Mouse (Mus musculus) embryonic facial prominence, embryonic 11.5 days (tissue): ENCODE data around the gene Slc23a4. TPM values are rescaled to one million over a fixed set of nuclear protein-coding genes. Genes with fewer than 3 reads are reported as not detected.

ENCODE experiments used
- ATAC-seq: fragments of 200-750 bp; cut with Nextera tagmentation; replicated peaks from 2 replicates; pipeline ENCODE4 v1.8.0; 2017; ENCODE audit warnings: low read depth; ENCODE audit not compliant: insufficient number of reproducible peaks, low FRiP score, low TSS enrichment
- DNase-seq: peaks from one replicate; pipeline ENCODE4 v3.0.0-alpha.2; 2015; ENCODE audit warnings: low spot score
- H3K27ac ChIP-seq: fragments of 300-500 bp; sonication (generic); replicated peaks from 2 replicates; pipeline ENCODE4 v1.5.1; 2014; ENCODE audit warnings: mild to moderate bottlenecking, low read depth, low read length, control low read depth
- H3K27me3 ChIP-seq: fragments of 300-500 bp; sonication (generic); 2 replicates; pipeline ENCODE4 v1.6.1; 2014; ENCODE audit warnings: mild to moderate bottlenecking, low read length, moderate library complexity, mixed read lengths; ENCODE audit not compliant: control insufficient read depth, insufficient read depth
- H3K36me3 ChIP-seq: fragments of 300-500 bp; sonication (generic); replicated peaks from 2 replicates; pipeline ENCODE4 v1.6.1; 2014; ENCODE audit warnings: low read depth, mild to moderate bottlenecking, low read length, moderate library complexity, mixed read lengths; ENCODE audit not compliant: control insufficient read depth, insufficient read depth
- H3K4me1 ChIP-seq: fragments of 300-500 bp; sonication (generic); 2 replicates; pipeline ENCODE4 v1.6.1; 2014; ENCODE audit warnings: low read length, mixed read lengths; ENCODE audit not compliant: control insufficient read depth, insufficient read depth
- H3K4me2 ChIP-seq: fragments of 300-500 bp; sonication (generic); 2 replicates; pipeline ENCODE4 v1.6.1; 2014; ENCODE audit warnings: low read depth, mild to moderate bottlenecking, control low read depth, low read length, moderate library complexity
- H3K4me3 ChIP-seq: fragments of 300-500 bp; sonication (generic); 2 replicates; pipeline ENCODE4 v1.5.1; 2014; ENCODE audit warnings: low read depth, low read length, control low read depth
- H3K9ac ChIP-seq: fragments of 300-500 bp; sonication (generic); replicated peaks from 2 replicates; pipeline ENCODE4 v1.6.1; 2014; ENCODE audit warnings: mild to moderate bottlenecking, control low read depth, low read length
- H3K9me3 ChIP-seq: fragments of 300-500 bp; sonication (generic); replicated peaks from 2 replicates; pipeline ENCODE4 v1.6.1; 2016; ENCODE audit warnings: mild to moderate bottlenecking, low read length, inconsistent platforms, mixed read lengths; ENCODE audit not compliant: control insufficient read depth
- WGBS: fragments of 180-500 bp; shearing (Covaris S2); extraction: QIAGEN DNeasy Blood & Tissue Kit; methylation state at CpG from one replicate; pipeline ENCODE4 v1.1.7; 2014; 5-methylcytosine and 5-hydroxymethylcytosine counted together
- polyA plus RNA-seq: library from polyadenylated mRNA; unstranded; fragments of >200 nt; fragmentation: Nextera tagmentation; extraction: Ambion mirVana; gene quantifications from 2 replicates; pipeline ENCODE4 v1.2.1, GENCODE M21; 2014

Gene Slc23a4
- polyA plus RNA-seq, 1 experiment from 2014 or later, result not detected

DNA sequence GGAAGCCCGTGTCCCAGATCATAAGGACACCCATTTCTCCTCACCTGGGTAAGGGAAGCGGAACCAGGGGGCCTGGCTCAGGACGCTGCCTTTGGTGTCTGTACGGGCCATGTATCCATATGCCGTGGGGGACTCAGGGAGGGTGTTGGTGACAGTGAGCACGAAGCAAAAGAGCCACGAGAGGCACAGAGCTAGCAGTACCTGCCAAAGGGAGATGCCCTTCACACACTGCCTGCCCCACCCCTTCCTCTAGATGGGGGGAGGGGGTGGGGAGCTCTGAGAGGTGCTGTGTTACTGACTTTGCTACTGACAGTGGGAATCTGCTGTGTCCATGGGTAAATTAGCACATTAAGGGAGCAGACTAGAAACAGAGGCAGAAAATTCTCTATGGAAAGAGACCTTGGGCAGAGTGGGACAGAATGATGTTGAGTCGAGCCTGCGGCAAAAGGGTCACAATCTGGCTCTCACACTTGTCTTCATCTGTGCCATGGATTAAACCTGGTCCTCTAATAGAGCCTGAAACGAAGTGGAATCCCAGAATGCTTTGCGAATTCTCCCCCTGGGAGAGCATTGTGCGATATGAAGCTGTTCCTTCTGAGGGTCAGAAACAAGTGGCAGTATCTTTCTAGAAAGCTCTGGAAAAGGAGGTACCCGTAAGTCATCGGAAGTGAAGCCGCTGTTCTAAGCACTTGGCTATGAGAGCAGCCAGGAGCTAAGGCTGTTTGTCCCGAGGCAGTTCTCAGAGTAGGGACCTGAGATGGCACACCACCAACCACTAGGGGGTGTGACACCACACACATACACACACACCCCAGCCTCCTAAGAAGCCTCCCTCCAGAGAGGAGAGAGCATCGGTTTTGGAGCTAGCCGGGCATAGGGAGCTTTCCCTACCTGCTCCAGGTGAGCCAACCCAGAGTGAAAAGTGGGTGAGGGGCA is 33.0 kb downstream of the Slc23a4 start:
- Histone ChIP-seq H3K4me2 (no peak overlapping the region; the same call in 1 of the 2 replicates), H3K9ac (no peak overlapping the region), H3K4me3 (no peak overlapping the region), H3K27ac (no peak overlapping the region), H3K9me3 (no peaks in the 10 kb centered on the region), H3K4me1 (0 out of 2 replicates have a peak, but pooled peaks cover 2% of the 10 kb centered on the region), H3K27me3 (no peaks in the 10 kb centered on the region), H3K36me3 (no peaks in the 10 kb centered on the region)
- DNase-seq, result peak; percentile 65
- WGBS, result 54% methylated on average over 18 of the region's 18 CpGs
- no peak; the same call in 1 of the 2 replicates for ATAC-seq

- WGBS, result 67% methylated on average over 7 of the region's 7 CpGs
- Histone ChIP-seq H3K9ac (no peak overlapping the region), H3K4me1 (0 out of 2 replicates have a peak, but pooled peaks cover 2% of the 10 kb centered on the region), H3K36me3 (no peaks in the 10 kb centered on the region), H3K4me2 (no peak overlapping the region), H3K27ac (no peak overlapping the region), H3K9me3 (no peaks in the 10 kb centered on the region), H3K27me3 (no peaks in the 10 kb centered on the region), H3K4me3 (no peak overlapping the region)
- DNase-seq, result no peak
- no peak for ATAC-seq
Observed at GRCm38 (mm10) chr6:34951956-34952667, 36.1 kb downstream of the Slc23a4 start.

DNA sequence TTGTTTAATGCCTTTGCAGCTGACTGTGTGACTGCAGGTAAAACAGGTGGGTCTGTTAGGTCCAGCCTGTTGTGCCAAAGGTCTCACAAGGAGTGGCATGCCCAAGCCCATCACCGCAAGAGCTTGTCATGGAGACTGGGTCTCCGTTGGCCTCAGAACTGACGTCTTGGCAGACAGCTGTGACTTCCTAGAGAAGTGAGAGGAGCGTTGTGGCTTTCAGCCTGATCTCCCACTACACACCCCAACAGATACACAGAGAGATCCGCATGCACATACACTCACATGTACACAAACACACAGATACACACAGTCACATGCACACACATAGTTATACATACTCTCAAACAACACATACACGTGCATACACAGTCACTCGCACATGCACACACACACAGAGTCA is 36.7 kb downstream of the Slc23a4 start:
- WGBS, result 91% methylated on average over 7 of the region's 7 CpGs
- ATAC-seq, result no peak
- DNase-seq, result no peak
- Histone ChIP-seq H3K4me2 (no peak overlapping the region), H3K4me3 (no peak overlapping the region), H3K36me3 (no peaks in the 10 kb centered on the region), H3K9ac (no peak overlapping the region), H3K4me1 (0 out of 2 replicates have a peak, but pooled peaks cover 2% of the 10 kb centered on the region), H3K9me3 (no peaks in the 10 kb centered on the region), H3K27ac (no peak overlapping the region), H3K27me3 (no peaks in the 10 kb centered on the region)

DNA sequence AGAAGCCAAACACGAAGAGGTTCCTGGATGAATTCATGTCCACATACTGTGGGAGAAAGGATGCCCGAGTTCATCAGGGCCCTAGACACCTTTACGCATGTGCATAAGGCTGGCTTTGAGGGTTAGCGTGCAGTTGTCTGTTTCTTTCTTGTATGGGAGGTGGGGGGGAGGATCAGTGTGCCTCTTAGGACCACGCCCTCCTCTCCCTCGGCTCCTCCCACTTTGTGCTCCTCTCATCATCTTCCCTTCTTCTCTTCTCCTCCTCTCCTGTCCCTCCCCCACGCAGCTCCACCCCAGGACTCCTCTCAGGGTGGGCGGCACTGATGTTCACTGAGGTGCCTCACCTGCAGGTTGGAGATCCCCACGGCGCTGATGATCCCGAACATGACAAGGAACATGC is 39.7 kb downstream of the Slc23a4 start:
- 22% methylated on average over 11 of the region's 11 CpGs for WGBS
- Histone ChIP-seq H3K36me3 (no peaks in the 10 kb centered on the region), H3K9ac (0 out of 2 replicates have a peak overlapping the region, but pooled peaks have one; percentile 13), H3K27ac (no peak overlapping the region), H3K4me3 (peak overlapping the region; percentile 18; the same call in 1 of the 2 replicates), H3K27me3 (no peaks in the 10 kb centered on the region), H3K4me2 (peak overlapping the region; percentile 30), H3K9me3 (no peaks in the 10 kb centered on the region), H3K4me1 (no peaks in the 10 kb centered on the region; the same call in 1 of the 2 replicates)
- no peak for ATAC-seq
- DNase-seq, result no peak

DNA sequence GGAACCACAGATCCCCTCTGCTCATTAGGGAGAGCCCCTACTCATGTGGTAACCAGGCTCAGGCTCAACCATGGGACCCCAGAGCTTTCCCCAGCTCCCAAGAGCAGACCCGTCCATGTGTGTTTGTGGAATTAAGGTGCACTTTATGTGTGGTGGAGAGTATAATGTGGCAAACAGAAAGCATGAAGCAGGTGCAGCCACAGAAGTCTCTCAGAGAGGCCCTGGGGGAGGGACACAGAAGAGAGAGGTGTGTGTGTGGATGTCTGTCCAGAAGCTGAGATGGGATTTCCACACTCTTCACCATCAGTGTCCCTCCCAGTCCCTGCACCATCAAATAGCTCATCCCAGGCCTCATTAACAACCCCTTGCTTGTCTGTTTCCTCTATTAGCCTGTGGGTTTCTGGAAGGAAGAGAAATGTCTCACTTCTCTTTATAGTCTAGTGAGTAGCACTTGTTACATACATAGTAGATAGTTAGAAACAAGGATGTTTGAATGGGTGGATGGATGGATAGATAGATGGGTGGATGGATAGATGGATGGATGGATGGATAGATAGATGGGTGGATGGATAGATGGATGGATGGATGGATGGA is 41.6 kb downstream of the Slc23a4 start:
- H3K4me1 ChIP-seq, result no peaks in the 10 kb centered on the region; the same call in 1 of the 2 replicates
- no peak overlapping the region for H3K27ac ChIP-seq
- H3K27me3 ChIP-seq, result no peaks in the 10 kb centered on the region
- ATAC-seq (no peak), DNase-seq (no peak)
- no peak overlapping the region for H3K4me3 ChIP-seq
- WGBS, result 79% methylated on average over 1 of the region's 1 CpGs
- no peak overlapping the region for H3K4me2 ChIP-seq
- H3K9ac ChIP-seq, result no peak overlapping the region
- H3K9me3 ChIP-seq, result no peaks in the 10 kb centered on the region
- H3K36me3 ChIP-seq, result no peaks in the 10 kb centered on the region

- no peaks in the 10 kb centered on the region; the same call in 1 of the 2 replicates for H3K4me1 ChIP-seq
- DNase-seq, result no peak
- H3K4me3 ChIP-seq, result no peak overlapping the region
- no peak for ATAC-seq
- H3K9me3 ChIP-seq, result no peaks in the 10 kb centered on the region
- 81% methylated on average over 5 of the region's 5 CpGs for WGBS
- H3K27ac ChIP-seq, result no peak overlapping the region
- no peaks in the 10 kb centered on the region for H3K27me3 ChIP-seq
- H3K4me2 ChIP-seq, result no peak overlapping the region
- H3K9ac ChIP-seq, result no peak overlapping the region
- no peaks in the 10 kb centered on the region for H3K36me3 ChIP-seq
Observed at GRCm38 (mm10) chr6:34943499-34943898, 44.7 kb downstream of the Slc23a4 start.

DNA sequence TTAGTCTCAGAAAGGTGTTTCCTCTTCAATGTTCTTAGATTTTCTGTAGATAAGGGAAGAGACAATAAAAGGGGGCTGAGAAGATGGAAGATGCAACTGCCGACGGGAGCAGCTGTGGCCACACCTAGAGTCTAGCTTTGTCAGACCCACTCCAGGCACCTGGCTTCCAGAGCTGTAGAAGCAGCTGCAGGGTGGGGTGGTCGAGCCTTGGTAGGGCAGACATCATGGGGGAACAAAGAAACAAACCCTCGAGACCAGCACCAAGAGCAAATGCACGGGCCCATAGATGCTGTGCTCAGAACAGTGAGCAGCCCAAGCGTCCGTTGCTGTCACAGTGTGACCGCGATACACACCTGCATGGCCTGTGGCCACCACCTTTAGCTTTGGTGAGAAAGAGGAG is 45.8 kb downstream of the Slc23a4 start:
- Histone ChIP-seq H3K9me3 (no peaks in the 10 kb centered on the region), H3K4me3 (no peak overlapping the region), H3K27ac (no peak overlapping the region), H3K27me3 (no peaks in the 10 kb centered on the region), H3K36me3 (no peaks in the 10 kb centered on the region), H3K4me2 (no peak overlapping the region), H3K9ac (no peak overlapping the region), H3K4me1 (no peaks in the 10 kb centered on the region; the same call in 1 of the 2 replicates)
- WGBS, result 87% methylated on average over 9 of the region's 9 CpGs
- ATAC-seq, result no peak
- no peak for DNase-seq
